Mouse (Mus musculus) heart, adult 11 months (tissue): Measurements from ENCODE around the gene Gnl1.
A peak's percentile ranks its signal among the peaks of the same experiment; 100 is the strongest.
"Not testable (repeated sequence)": the region's sequence is repeated elsewhere in the genome, so short reads cannot be mapped to it uniquely, and the experiment has no call there.

ENCODE experiments used
- DNase-seq: peaks from one replicate; pipeline ENCODE4 v3.0.0; 2022

The Gnl1 gene

GRCm38 (mm10) chr17:35994879-35995240 is 15.2 kb downstream of the Gnl1 start:
- DNase-seq, result no peak

- DNase-seq, result peak; percentile 99
These were observed 17.3 kb downstream of the Gnl1 start for GRCm38 (mm10) chr17:35996949-35997348.

GRCm38 (mm10) chr17:35997713-35998510 is 18.3 kb downstream of the Gnl1 start:
- peak; percentile 95 for DNase-seq

- DNase-seq, result no peak
These were observed 19.1 kb downstream of the Gnl1 start for GRCm38 (mm10) chr17:35998545-35999305.

- DNase-seq, result no peak
These were observed 19.7 kb downstream of the Gnl1 start for GRCm38 (mm10) chr17:35999356-35999755.

- DNase-seq, result no peak
These were observed 20.7 kb downstream of the Gnl1 start for GRCm38 (mm10) chr17:36000349-36000748.

GRCm38 (mm10) chr17:36001121-36001897 is 21.7 kb downstream of the Gnl1 start:
- DNase-seq, result no peak

- DNase-seq, result no peak
These were observed 22.3 kb downstream of the Gnl1 start for GRCm38 (mm10) chr17:36001966-36002365.

GRCm38 (mm10) chr17:36003331-36003730 is 23.7 kb downstream of the Gnl1 start:
- no peak for DNase-seq

- not testable (repeated sequence) for DNase-seq
These were observed 24.8 kb downstream of the Gnl1 start for GRCm38 (mm10) chr17:36004409-36004808.

- no peak for DNase-seq
These were observed 35.3 kb downstream of the Gnl1 start for GRCm38 (mm10) chr17:36014977-36015376.

- no peak for DNase-seq
These were observed 37.4 kb downstream of the Gnl1 start for GRCm38 (mm10) chr17:36017046-36017445.

GRCm38 (mm10) chr17:36018979-36019378 is 39.3 kb downstream of the Gnl1 start:
- peak; percentile 98 for DNase-seq

- no peak for DNase-seq
These were observed 39.9 kb downstream of the Gnl1 start for GRCm38 (mm10) chr17:36019519-36019918.

- peak; percentile 99 for DNase-seq
These were observed 40.8 kb downstream of the Gnl1 start, which contains the start of gene H2-T24 for GRCm38 (mm10) chr17:36020191-36021073. H2-T24 (minus strand) TSS chr17:36020560.

GRCm38 (mm10) chr17:36021309-36021708 is 41.7 kb downstream of the Gnl1 start:
- peak; percentile 89 for DNase-seq

GRCm38 (mm10) chr17:36022098-36022497 is 42.4 kb downstream of the Gnl1 start:
- peak; percentile 88 for DNase-seq

- peak; percentile 91 for DNase-seq
These were observed 43.3 kb downstream of the Gnl1 start for GRCm38 (mm10) chr17:36022922-36023321.

- DNase-seq, result peak; percentile 97
These were observed 44.3 kb downstream of the Gnl1 start for GRCm38 (mm10) chr17:36023710-36024654.

- DNase-seq, result peak; percentile 87
These were observed 45.5 kb downstream of the Gnl1 start for GRCm38 (mm10) chr17:36025197-36025596.

GRCm38 (mm10) chr17:36025901-36026300 is 46.2 kb downstream of the Gnl1 start:
- DNase-seq, result peak; percentile 82
